In genomic region chr12:84069582-84069981, GRCm38 (mm10) we compare ENCODE assay signal across 10 mouse cellular contexts. TPM values are rescaled to one million over a fixed set of nuclear protein-coding genes. Genes with fewer than 3 reads are reported as not detected.
DNase-seq lines count a peak whose midpoint lies in the region; ATAC-seq and TF ChIP-seq lines count a peak whose summit lies in the region.
"Not testable (repeated sequence)": the region's sequence is repeated elsewhere in the genome, so short reads cannot be mapped to it uniquely, and the experiment has no call there.
"Had no signal": no experiment of that assay in that cellular context is flagged by ENCODE, and none has a peak within 500 bp of the region (broad histone marks: within the 10 kb centered on the region; RNA-seq: fewer than 3 reads in every experiment).

No protein-coding gene starts in this region.

- H3K9me3 ChIP-seq in forebrain, embryonic 10.5 days; heart, embryonic 11.5 days (replicated peaks; ENCODE audit: control insufficient read depth, low read length); lung, postnatal 0 days (ENCODE audit: low read length): not testable (repeated sequence)

- peak overlapping the region; percentile 16; the same call in 1 of the 2 replicates for H3K9ac ChIP-seq in heart, embryonic 11.5 days (ENCODE audit: low read depth, low read length)
- H3K9ac ChIP-seq in lung, postnatal 0 days (replicated peaks; ENCODE audit: low read depth), result not testable (repeated sequence)

- TF ChIP-seq EP300 in lung, postnatal 0 days (IDR thresholded peaks at IDR 0.05), result not testable (repeated sequence)

- not testable (repeated sequence) for H3K36me3 ChIP-seq in forebrain, embryonic 10.5 days (replicated peaks); heart, embryonic 11.5 days (ENCODE audit: control insufficient read depth, insufficient read depth, low read length); lung, postnatal 0 days (ENCODE audit: insufficient read depth, low read length)

- not testable (repeated sequence) for ATAC-seq in heart, embryonic 11.5 days (replicated peaks; ENCODE audit: insufficient number of reproducible peaks, low FRiP score, low TSS enrichment); lung, postnatal 0 days

- WGBS in forebrain, embryonic 10.5 days, result 1% methylated on average over 52 of the region's 52 CpGs
- WGBS in heart, embryonic 11.5 days (ENCODE audit: insufficient replicate concordance), result 2% methylated on average over 44 of the region's 52 CpGs
- WGBS in lung, postnatal 0 days, result 2% methylated on average over 28 of the region's 52 CpGs

- peak; percentile 56 to 57 for DNase-seq in adrenal gland, postnatal 36 days
- DNase-seq in forebrain, embryonic 10.5 days (ENCODE audit: extremely low spot score, low spot score); lung, postnatal 0 days (ENCODE audit: low spot score): not testable (repeated sequence)
- peak; percentile 52 for DNase-seq in kidney, adult 11 months
- DNase-seq in left cerebral cortex, postnatal 14 days (ENCODE audit: low spot score in 2 of 2), result peak; percentile 21 to 28
- peak; percentile 40 for DNase-seq in retina, postnatal 1 day
- DNase-seq in urinary bladder, postnatal 14 days (ENCODE audit: low spot score), result peak; percentile 36

- peaks cover 13% of the 10 kb centered on the region for H3K4me1 ChIP-seq in forebrain, embryonic 10.5 days
- not testable (repeated sequence) for H3K4me1 ChIP-seq in heart, embryonic 11.5 days (ENCODE audit: control insufficient read depth, insufficient read depth, low read length); lung, postnatal 0 days (ENCODE audit: insufficient read depth, low read depth, low read length)

- peak overlapping the region; percentile 73 for H3K4me2 ChIP-seq in heart, embryonic 11.5 days
- peak overlapping the region; percentile 53 for H3K4me2 ChIP-seq in lung, postnatal 0 days (replicated peaks; ENCODE audit: low read depth, low read length)

- TF ChIP-seq CTCF in lung, postnatal 0 days (IDR thresholded peaks at IDR 0.05), result not testable (repeated sequence)

- H3K27ac ChIP-seq in forebrain, embryonic 10.5 days; heart, embryonic 11.5 days (ENCODE audit: low read depth, low read length); lung, postnatal 0 days (ENCODE audit: low read length): not testable (repeated sequence)

- intact Hi-C loops in left cerebral cortex, postnatal 14 days (cut with DNase I), result not testable (repeated sequence)

- H3K27me3 ChIP-seq in forebrain, embryonic 10.5 days (ENCODE audit: poor library complexity, severe bottlenecking), result peaks cover 48% of the 10 kb centered on the region
- peaks cover 30% of the 10 kb centered on the region for H3K27me3 ChIP-seq in heart, embryonic 11.5 days (ENCODE audit: control insufficient read depth, insufficient read depth, low read length)
- H3K27me3 ChIP-seq in lung, postnatal 0 days (replicated peaks; ENCODE audit: insufficient read depth, low read length), result not testable (repeated sequence)

- peak overlapping the region; percentile 49 for H3K4me3 ChIP-seq in forebrain, embryonic 10.5 days
- H3K4me3 ChIP-seq in heart, embryonic 11.5 days (ENCODE audit: low read depth, low read length), result peak overlapping the region; percentile 43
- peak overlapping the region; percentile 31; the same call in 1 of the 2 replicates for H3K4me3 ChIP-seq in lung, postnatal 0 days (ENCODE audit: low read depth, low read length)

RNA-seq across cellular contexts. Expression of gene Acot5, which starts 0.5 kb away (rescaled TPM):
- under 1 TPM; 0.23 to 0.40 TPM for total RNA-seq in adrenal gland, postnatal 36 days (2021)
- not detected in 2 replicates for polyA plus RNA-seq in forebrain, embryonic 10.5 days (2016; fragmentation: Nextera tagmentation; extraction: Ambion mirVana)
- not detected in 2 replicates for polyA plus RNA-seq in heart, embryonic 11.5 days (2014; fragmentation: Nextera tagmentation; extraction: Ambion mirVana)
- 1 to 10 TPM; 5.1 to 5.3 TPM for total RNA-seq in left cerebral cortex, postnatal 14 days (2021)
- not detected in 2 replicates for polyA plus RNA-seq in lung, postnatal 0 days (2015; fragmentation: Nextera tagmentation; extraction: Ambion mirVana)
- total RNA-seq: common myeloid progenitor, adult 5-6 weeks had no signal
- polyA plus RNA-seq: inflammation-experienced regulatory T-cells, adult 6 months had no signal

RNA-seq across cellular contexts. Expression of gene Acot3, which starts 17.6 kb away (rescaled TPM):
- total RNA-seq in adrenal gland, postnatal 36 days (2021), result 1 to 10 TPM in 1 of 2 experiments, not detected in 1; 1.3 TPM
- polyA plus RNA-seq in forebrain, embryonic 10.5 days (2016; fragmentation: Nextera tagmentation; extraction: Ambion mirVana), result 0.11 and 0.32 TPM in 2 replicates
- polyA plus RNA-seq in heart, embryonic 11.5 days (2014; fragmentation: Nextera tagmentation; extraction: Ambion mirVana), result 0.13 and 0.67 TPM in 2 replicates
- total RNA-seq in left cerebral cortex, postnatal 14 days (2021), result 1 to 10 TPM; 2.1 to 2.3 TPM
- not detected in 2 replicates for polyA plus RNA-seq in lung, postnatal 0 days (2015; fragmentation: Nextera tagmentation; extraction: Ambion mirVana)
- total RNA-seq: common myeloid progenitor, adult 5-6 weeks had no signal
- polyA plus RNA-seq: inflammation-experienced regulatory T-cells, adult 6 months had no signal

RNA-seq across cellular contexts. Expression of gene Gm49366, which starts 30.8 kb away (rescaled TPM):
- total RNA-seq in adrenal gland, postnatal 36 days (2021), result not detected
- not detected in 2 replicates for polyA plus RNA-seq in forebrain, embryonic 10.5 days (2016; fragmentation: Nextera tagmentation; extraction: Ambion mirVana)
- polyA plus RNA-seq in heart, embryonic 11.5 days (2014; fragmentation: Nextera tagmentation; extraction: Ambion mirVana), result not detected in 2 replicates
- total RNA-seq in left cerebral cortex, postnatal 14 days (2021), result not detected
- polyA plus RNA-seq in lung, postnatal 0 days (2015; fragmentation: Nextera tagmentation; extraction: Ambion mirVana), result not detected in 2 replicates
- total RNA-seq: common myeloid progenitor, adult 5-6 weeks had no signal
- polyA plus RNA-seq: inflammation-experienced regulatory T-cells, adult 6 months had no signal

RNA-seq across cellular contexts. Expression of gene Acot6, which starts 30.9 kb away (rescaled TPM):
- 1 to 10 TPM; 4.5 to 4.6 TPM for total RNA-seq in adrenal gland, postnatal 36 days (2021)
- 0.69 and 0.98 TPM in 2 replicates for polyA plus RNA-seq in forebrain, embryonic 10.5 days (2016; fragmentation: Nextera tagmentation; extraction: Ambion mirVana)
- polyA plus RNA-seq in heart, embryonic 11.5 days (2014; fragmentation: Nextera tagmentation; extraction: Ambion mirVana), result 0.89 and 1.0 TPM in 2 replicates
- total RNA-seq in left cerebral cortex, postnatal 14 days (2021), result 1 to 10 TPM; 3.1 to 3.2 TPM
- polyA plus RNA-seq in lung, postnatal 0 days (2015; fragmentation: Nextera tagmentation; extraction: Ambion mirVana), result 1.1 and 1.3 TPM in 2 replicates

RNA-seq across cellular contexts. Expression of gene Acot4, which starts 31.4 kb away (rescaled TPM):
- 1 to 10 TPM in 1 of 2 experiments, under 1 TPM in 1; 0.96 to 4.6 TPM for total RNA-seq in adrenal gland, postnatal 36 days (2021)
- polyA plus RNA-seq in forebrain, embryonic 10.5 days (2016; fragmentation: Nextera tagmentation; extraction: Ambion mirVana), result 0.14 and 0.15 TPM in 2 replicates
- polyA plus RNA-seq in heart, embryonic 11.5 days (2014; fragmentation: Nextera tagmentation; extraction: Ambion mirVana), result 0.37 and 0.43 TPM in 2 replicates
- 1 to 10 TPM; 2.5 to 2.9 TPM for total RNA-seq in left cerebral cortex, postnatal 14 days (2021)
- 0.12 and 0.13 TPM in 2 replicates for polyA plus RNA-seq in lung, postnatal 0 days (2015; fragmentation: Nextera tagmentation; extraction: Ambion mirVana)
- total RNA-seq: common myeloid progenitor, adult 5-6 weeks had no signal
